Mouse (Mus musculus) v-Abl transformed pro-B cells (cell line): ENCODE data around the gene Mob1b.

Source experiments
- in situ Hi-C, 2 experiments: fragments of 400-800 bp; cut with MboI; formaldehyde crosslinking; loops; one replicate each; pipeline ENCODE4 v1.15.1; 2025; ENCODE audit not compliant: unreplicated experiment in 2 of 2

Gene Mob1b

DNA sequence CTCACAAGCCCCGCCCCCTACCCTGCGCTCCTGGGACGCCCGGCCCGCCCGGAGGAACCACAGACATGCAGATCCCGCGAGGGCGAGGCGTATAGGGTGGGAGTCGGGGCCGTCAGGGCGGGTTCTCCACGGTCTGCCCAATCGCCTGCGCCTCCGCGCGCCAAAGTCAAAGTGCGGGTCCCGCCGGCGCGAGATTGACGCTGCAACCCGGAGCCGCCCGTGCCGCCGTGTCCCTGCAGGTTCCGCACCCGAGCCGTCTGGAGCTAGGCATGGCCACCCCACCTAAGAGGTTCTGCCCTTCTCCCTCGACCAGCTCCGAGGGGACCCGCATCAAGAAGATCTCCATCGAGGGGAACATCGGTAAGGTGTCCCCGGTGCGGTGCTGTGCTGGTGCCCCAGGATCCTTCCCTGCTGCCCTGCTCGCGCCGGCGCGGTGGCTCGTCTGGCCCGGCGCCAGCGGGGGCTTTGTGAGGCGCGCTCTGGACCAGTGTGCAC lies 44.4 kb downstream of the Mob1b start, which contains the start of gene Dck:
Gene Dck, plus strand, starts transcription at position 10 of the 495 bp plus-strand sequence.
- in situ Hi-C loops, result loop anchor here (5.0 to 25.0 kb wide), 8 partner anchors 43 to 1958 kb away; partner anchors contain the start of genes Ankrd17 (in 1 of the 2), Gm9958 (in 1 of the 2), Jchain (in 1 of the 2) and Mob1b (in 1 of the 2)

DNA sequence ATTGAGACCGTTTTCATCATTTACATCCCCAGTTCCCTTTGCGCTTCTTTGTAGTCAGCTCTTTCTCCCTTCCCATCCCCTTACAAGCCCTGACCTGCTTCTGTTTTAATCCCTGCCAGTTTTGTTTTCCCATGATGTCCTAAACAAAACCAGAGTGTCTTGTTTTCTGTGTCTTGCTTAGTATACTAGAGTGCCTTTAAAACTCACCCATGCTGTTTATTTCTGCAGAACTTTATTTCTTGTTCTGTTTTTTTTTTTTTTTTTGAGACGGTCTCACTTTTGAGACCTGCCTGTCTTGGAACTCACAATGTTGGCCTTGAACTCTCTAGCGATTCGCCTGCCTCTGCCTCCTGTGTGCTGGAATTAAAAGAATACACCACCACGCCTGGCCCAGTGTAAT lies 44.9 kb downstream of the Mob1b start:
- in situ Hi-C loops, result loop anchor here (5.0 to 25.0 kb wide), 7 partner anchors 198 to 1958 kb away; partner anchors contain the start of genes Ankrd17 (in 1 of the 2), Gm9958 (in 1 of the 2), Jchain (in 1 of the 2) and Rufy3 (in 1 of the 2)

DNA sequence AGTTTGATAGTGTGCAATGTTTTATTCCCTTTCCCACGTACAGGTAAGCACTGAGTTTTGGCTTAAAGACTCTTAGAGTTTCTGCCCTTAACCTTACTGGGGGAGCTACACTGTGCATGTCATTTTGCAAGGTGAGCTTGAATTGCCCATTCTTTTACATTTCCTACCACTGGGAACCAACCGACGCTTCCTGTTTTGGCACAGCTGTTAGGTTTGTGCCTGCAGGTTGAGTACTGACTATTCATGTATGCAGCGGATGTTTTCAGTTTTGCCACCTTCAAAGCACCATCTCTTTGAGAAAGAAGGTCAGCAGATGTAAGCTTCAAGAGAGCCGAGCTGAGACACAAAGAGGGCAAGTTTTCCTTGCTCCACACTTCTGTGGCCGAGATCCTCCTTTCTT lies 45.5 kb downstream of the Mob1b start:
- in situ Hi-C loops, result loop anchor here (5.0 to 25.0 kb wide), 7 partner anchors 199 to 1959 kb away; partner anchors contain the start of genes Ankrd17 (in 1 of the 2), Gm9958 (in 1 of the 2), Jchain (in 1 of the 2) and Rufy3 (in 1 of the 2)

GRCm38 (mm10) chr5:88766863-88767262 lies 46.2 kb downstream of the Mob1b start:
- in situ Hi-C loops, result loop anchor here (5.0 to 25.0 kb wide), 7 partner anchors 200 to 1960 kb away; partner anchors contain the start of genes Ankrd17 (in 1 of the 2), Gm9958 (in 1 of the 2), Jchain (in 1 of the 2) and Rufy3 (in 1 of the 2)

- in situ Hi-C loops, result loop anchor here (5.0 to 25.0 kb wide), 7 partner anchors 201 to 1961 kb away; partner anchors contain the start of genes Ankrd17 (in 1 of the 2), Gm9958 (in 1 of the 2), Jchain (in 1 of the 2) and Rufy3 (in 1 of the 2)
Measured at GRCm38 (mm10) chr5:88768201-88768600, 47.5 kb downstream of the Mob1b start.

DNA sequence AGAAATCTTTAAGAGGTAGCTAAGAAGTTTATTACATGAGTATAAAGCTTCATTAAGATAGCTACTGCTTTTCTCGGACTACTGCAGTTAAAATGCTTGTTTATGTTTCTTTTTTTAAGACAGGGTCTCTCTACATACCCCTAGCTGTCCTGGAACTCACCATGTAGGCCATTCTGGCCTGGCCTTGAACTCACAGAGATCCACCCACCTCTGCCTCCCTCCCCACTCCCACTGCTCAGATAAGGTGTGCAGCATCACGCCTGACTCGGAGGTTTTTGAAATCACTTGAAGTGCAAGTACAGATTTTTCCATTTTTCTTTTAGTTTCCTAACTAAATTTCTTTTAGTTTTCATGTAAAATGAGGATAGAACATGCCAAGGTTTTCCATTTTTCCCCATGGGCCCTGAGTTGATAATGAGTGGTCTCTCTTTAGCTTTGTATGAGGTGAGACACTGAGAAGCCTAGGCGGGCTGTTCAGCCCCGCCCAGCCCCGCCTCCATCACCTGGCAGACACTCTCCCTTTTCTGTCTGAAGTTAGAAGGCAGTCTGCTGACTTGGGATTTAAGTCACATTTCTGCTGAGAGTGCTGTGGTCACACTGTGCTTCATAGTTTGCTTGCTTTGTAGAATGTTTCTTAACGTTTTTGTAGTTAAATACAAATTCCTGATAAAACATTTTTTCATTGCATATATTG lies 61.6 kb downstream of the Mob1b start:
- in situ Hi-C loops, result no loop called here

DNA sequence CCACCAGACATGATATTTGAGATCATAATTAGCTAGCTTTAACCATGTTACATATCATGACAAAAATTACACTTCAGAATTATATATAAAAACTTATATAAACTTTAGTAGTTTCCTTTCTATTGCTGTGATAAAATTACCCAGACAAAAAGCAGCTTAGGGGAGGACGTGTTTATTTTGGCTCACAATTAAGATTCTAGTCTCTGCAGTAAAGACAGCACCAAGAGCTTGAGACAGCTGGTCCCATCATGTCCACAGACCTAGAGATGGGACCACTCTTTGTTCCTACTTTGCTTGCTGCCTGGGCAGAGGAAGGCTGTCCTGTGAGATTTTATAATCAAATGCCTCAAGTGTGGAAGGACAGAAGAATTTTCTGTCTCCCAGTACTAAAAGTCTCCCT lies 64.4 kb downstream of the Mob1b start:
- in situ Hi-C loops, result no loop called here

DNA sequence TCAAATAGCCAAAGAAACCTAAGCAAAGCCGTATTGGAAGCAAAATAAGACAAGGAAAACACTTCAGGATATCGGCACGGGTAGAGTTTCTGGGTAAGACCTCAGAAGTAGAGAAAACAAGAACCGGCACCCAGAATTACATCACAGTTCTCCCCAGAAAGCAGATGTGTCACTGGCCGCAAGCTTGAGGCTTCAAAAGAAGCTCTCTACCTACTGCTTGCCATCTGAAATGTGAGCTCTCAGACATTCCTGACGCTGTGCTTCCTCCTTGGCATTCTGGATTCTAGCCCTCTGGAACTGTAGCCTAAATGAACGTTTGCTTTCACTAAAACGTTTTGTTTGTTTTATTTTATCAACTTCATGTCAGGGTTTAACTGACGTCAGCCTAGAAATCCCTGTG lies 70.0 kb downstream of the Mob1b start:
- in situ Hi-C loops, result loop anchor here (5.0 to 10.0 kb wide), 3 partner anchors 592 to 1404 kb away; no protein-coding TSS in a partner anchor

- in situ Hi-C loops, result loop anchor here (5.0 to 10.0 kb wide), 3 partner anchors 591 to 1403 kb away; no protein-coding TSS in a partner anchor
Measured at GRCm38 (mm10) chr5:88791256-88792245, 70.9 kb downstream of the Mob1b start.

GRCm38 (mm10) chr5:88793676-88794075 lies 73.0 kb downstream of the Mob1b start:
- in situ Hi-C loops, result loop anchor here (5.0 to 10.0 kb wide), 3 partner anchors 589 to 1401 kb away; no protein-coding TSS in a partner anchor

DNA sequence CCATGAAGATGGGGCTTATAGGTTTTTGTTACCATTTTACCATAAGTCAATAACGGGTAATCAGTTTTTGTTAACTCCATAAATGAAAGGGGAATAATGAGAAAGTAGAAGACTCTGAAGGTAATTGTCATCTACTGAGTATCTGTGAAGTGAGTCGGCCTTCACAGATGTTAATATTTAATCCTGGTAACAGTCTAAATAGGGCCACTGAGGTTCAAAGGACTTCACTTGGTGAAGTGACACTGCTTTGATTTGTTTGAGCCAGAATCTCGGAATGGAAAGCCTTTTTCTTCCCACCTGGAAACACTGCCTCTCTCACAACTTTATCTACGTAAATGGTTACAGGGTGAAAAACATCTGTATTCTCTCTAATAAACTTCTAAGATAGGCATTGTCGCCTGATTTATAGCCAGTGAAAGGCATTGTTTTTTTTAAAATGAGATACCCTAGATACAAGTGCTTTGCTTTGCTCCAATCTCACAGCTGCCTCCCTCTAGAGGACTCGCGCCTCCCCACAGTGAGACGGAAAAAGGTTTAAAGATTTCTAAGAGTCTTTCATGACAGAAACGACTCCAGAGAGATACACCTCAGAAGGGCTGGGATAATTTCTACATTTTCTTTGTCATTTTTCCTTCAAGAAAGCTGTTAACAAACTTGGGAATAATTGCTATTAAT lies 75.4 kb downstream of the Mob1b start:
- in situ Hi-C loops, result loop anchor here in 1 of 2 experiments (5.0 to 10.0 kb wide), 2 partner anchors 881 to 1399 kb away; no protein-coding TSS in a partner anchor

DNA sequence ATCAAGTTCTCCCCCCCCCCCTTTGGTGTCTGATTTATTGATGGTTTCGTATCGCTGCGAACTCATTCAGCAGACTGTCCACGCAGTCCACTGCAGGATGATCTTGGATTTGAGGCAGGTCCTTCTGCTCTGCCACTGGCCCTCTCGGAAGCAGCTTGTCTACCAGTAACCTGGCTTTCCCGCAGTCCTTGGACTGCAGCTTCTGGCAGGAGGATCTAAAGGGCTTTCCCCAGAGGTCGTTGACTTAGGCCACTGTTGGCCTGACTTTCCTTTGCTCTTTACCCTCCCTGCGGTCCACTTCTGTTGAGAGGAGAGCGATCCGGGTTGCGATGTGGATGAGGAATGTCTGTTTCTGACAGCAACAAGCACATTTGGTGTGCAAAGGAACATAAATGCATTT lies 75.9 kb downstream of the Mob1b start:
- in situ Hi-C loops, result loop anchor here in 1 of 2 experiments (5.0 to 10.0 kb wide), 2 partner anchors 881 to 1398 kb away; no protein-coding TSS in a partner anchor

GRCm38 (mm10) chr5:88797121-88797520 lies 76.5 kb downstream of the Mob1b start:
- in situ Hi-C loops, result loop anchor here in 1 of 2 experiments (5.0 to 10.0 kb wide), 2 partner anchors 880 to 1398 kb away; no protein-coding TSS in a partner anchor

GRCm38 (mm10) chr5:88805616-88806015 lies 85.0 kb downstream of the Mob1b start:
- in situ Hi-C loops, result loop anchor here in 1 of 2 experiments (10.0 kb wide), 1 partner anchor 419 kb away; no protein-coding TSS in a partner anchor

DNA sequence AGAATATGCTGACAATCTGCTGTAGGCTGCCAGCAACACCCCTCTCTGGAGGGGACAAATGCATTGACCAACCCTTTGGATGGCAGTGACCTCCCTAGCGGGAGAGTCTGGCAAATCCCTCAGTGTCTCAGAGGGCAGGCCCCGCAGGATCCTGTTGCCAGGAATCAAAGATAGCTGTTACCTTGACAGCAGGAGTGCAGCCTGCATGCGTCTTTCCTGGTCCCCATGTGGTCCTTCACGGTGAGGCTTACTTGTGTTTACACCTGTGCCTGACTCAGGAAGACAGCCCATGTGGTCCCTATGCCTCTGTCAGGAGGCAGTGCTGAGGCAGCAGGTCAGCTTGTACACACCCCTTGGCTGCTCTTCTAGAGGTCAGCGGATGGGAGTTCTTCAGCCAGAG lies 85.6 kb downstream of the Mob1b start:
- in situ Hi-C loops, result loop anchor here in 1 of 2 experiments (10.0 kb wide), 1 partner anchor 419 kb away; no protein-coding TSS in a partner anchor

DNA sequence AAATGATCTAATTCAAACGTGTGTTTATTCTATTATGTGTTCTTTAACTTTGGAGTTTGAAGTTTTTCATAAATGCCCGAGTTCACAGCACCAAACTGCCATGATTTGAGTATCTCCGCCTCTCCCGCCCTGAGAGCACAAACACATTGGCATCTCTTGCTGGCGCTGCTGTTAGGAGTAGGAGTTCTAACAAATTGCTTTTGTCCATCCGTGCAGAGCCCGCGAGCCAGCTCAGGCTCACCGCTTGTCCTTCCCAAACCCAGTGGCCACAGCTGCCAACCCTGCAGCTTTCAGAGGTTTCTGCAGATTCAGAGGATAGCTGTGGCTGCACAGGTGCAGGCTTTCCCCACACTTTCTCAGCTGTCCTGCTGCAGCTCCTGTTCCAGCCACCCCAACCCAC lies 86.7 kb downstream of the Mob1b start:
- in situ Hi-C loops, result loop anchor here in 1 of 2 experiments (10.0 kb wide), 1 partner anchor 417 kb away; no protein-coding TSS in a partner anchor

DNA sequence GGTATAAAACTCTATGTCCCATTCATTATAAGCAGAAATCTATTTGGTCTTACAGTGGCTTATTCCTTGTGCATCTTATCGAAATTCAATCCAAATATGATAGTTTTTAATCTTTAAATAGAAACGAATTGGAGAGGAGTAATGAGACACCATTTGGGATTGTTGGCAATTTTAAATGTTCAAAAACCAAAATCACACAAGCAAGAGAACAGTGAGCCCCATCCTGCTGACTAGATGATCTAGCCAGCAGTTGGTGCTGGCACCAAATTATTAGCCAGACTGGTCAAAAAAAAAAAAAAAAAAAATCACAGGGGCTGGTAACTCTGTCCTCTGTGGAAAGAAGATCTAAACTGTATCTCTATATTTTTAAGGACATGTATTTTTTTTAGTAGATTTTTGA lies 92.5 kb downstream of the Mob1b start:
- in situ Hi-C loops, result no loop called here
